Mouse (Mus musculus) limb, embryonic 11.5 days (tissue): ENCODE results near the gene Tnfrsf9. TPM values are rescaled to one million over a fixed set of nuclear protein-coding genes. Genes with fewer than 3 reads are reported as not detected.

Experiments
- ATAC-seq: fragments of 200-750 bp; cut with Nextera tagmentation; 2 replicates; pipeline ENCODE4 v1.8.0; 2017; ENCODE audit warnings: low read depth; ENCODE audit not compliant: insufficient number of reproducible peaks, low FRiP score, low TSS enrichment
- DNase-seq: peaks from one replicate; pipeline ENCODE4 v3.0.0-alpha.2; 2015; ENCODE audit warnings: low spot score
- H3K27ac ChIP-seq: fragments of 300-500 bp; sonication (generic); replicated peaks from 2 replicates; pipeline ENCODE4 v1.5.1; 2014; ENCODE audit warnings: low read depth, mild to moderate bottlenecking, low read length
- H3K27me3 ChIP-seq: fragments of 300-500 bp; sonication (generic); 2 replicates; pipeline ENCODE4 v1.6.1; 2014; ENCODE audit warnings: mild to moderate bottlenecking, low read length, mixed read lengths; ENCODE audit not compliant: control insufficient read depth, insufficient read depth
- H3K36me3 ChIP-seq: fragments of 300-500 bp; sonication (generic); 2 replicates; pipeline ENCODE4 v1.6.1; 2014; ENCODE audit warnings: mild to moderate bottlenecking, low read length, moderate library complexity, mixed read lengths; ENCODE audit not compliant: control insufficient read depth, insufficient read depth
- H3K4me1 ChIP-seq: fragments of 300-500 bp; sonication (generic); 2 replicates; pipeline ENCODE4 v1.6.1; 2014; ENCODE audit warnings: low read length, mixed read lengths; ENCODE audit not compliant: control insufficient read depth, insufficient read depth
- H3K4me2 ChIP-seq: fragments of 300-500 bp; sonication (generic); 2 replicates; pipeline ENCODE4 v1.6.1; 2014; ENCODE audit warnings: low read depth, mild to moderate bottlenecking, moderate library complexity; ENCODE audit not compliant: severe bottlenecking
- H3K4me3 ChIP-seq: fragments of 300-500 bp; sonication (generic); 2 replicates; pipeline ENCODE4 v1.5.1; 2014; ENCODE audit warnings: low read depth, low read length
- H3K9ac ChIP-seq: fragments of 300-500 bp; sonication (generic); 2 replicates; pipeline ENCODE4 v1.6.1; 2014; ENCODE audit warnings: mild to moderate bottlenecking, low read length
- H3K9me3 ChIP-seq: fragments of 300-500 bp; sonication (generic); 2 replicates; pipeline ENCODE4 v1.6.1; 2016; ENCODE audit warnings: low read length; ENCODE audit not compliant: control insufficient read depth
- WGBS: fragments of 180-500 bp; shearing (Covaris S2); extraction: QIAGEN DNeasy Blood & Tissue Kit; methylation state at CpG from one replicate; pipeline ENCODE4 v1.1.7; 2014; 5-methylcytosine and 5-hydroxymethylcytosine counted together
- polyA plus RNA-seq: library from polyadenylated mRNA; unstranded; fragments of >200 nt; fragmentation: Nextera tagmentation; extraction: Ambion mirVana; gene quantifications from 2 replicates; pipeline ENCODE4 v1.2.1, GENCODE M21; 2014

The Tnfrsf9 gene
- polyA plus RNA-seq, 1 experiment from 2014 or later, result 0.69 TPM

DNA sequence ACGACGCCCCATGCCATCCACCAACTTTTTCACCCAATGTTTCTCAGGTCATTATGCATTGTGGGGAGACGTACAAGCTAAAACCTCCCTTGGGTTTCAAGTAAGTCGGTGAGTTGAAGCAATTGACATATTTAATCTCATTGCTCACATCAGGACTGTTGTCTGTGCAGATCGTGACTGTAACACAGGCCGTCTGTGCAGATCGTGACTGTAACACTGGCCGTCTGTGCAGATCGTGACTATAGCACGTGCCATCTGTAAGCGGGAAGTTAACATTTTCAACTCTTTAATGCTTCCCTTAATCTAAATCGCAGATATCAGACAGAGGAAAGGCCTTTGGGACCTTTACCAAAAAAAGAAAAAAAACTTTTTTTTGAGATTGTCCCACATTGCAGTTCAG, 619 bp upstream of the Tnfrsf9 start:
- H3K4me3 ChIP-seq, result peak overlapping the region; percentile 65
- H3K4me1 ChIP-seq, result peaks cover 9% of the 10 kb centered on the region; the same call in 1 of the 2 replicates
- peak overlapping the region; percentile 65 for H3K27ac ChIP-seq
- H3K9ac ChIP-seq, result peak overlapping the region; percentile 70
- H3K4me2 ChIP-seq, result peak overlapping the region; percentile 77
- no peaks in the 10 kb centered on the region for H3K36me3 ChIP-seq
- no peak for DNase-seq
- no peaks in the 10 kb centered on the region for H3K27me3 ChIP-seq
- WGBS, result 25% methylated on average over 12 of the region's 12 CpGs
- no peak for ATAC-seq
- no peaks in the 10 kb centered on the region for H3K9me3 ChIP-seq

DNA sequence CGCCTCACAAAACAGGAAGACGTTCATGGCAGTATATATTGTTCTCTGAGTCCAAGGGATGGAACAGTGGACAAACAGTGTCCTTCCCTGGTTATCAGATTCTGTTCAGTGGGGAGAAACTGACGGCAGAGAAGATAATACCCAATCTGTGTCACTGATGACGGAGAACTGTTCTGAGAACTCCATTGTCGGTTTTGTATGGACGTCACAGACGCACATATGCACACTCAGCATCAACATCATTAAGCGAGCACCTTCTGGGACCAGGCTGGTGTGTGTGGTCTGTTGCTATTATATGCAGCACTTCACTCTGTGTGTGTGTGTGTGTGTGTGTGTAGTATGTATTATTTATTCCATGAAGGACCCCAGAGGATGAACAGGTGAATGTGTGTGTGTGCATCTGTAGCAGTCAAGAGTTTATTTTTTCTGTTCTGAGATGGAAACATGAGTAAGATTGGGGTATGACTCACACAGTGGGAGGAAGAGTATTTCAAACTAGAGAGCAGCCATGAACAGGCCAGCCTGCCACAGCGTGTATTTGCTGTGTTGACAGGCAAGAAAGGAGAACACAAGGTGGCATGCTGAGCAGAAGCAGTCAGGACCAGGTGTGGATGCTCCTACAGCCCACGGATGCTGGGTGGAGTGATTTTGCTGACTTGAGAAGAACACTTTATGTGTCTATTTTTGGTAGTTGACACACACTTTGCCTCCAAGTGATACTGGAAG, 982 bp downstream of the Tnfrsf9 start:
- no peak for DNase-seq

DNA sequence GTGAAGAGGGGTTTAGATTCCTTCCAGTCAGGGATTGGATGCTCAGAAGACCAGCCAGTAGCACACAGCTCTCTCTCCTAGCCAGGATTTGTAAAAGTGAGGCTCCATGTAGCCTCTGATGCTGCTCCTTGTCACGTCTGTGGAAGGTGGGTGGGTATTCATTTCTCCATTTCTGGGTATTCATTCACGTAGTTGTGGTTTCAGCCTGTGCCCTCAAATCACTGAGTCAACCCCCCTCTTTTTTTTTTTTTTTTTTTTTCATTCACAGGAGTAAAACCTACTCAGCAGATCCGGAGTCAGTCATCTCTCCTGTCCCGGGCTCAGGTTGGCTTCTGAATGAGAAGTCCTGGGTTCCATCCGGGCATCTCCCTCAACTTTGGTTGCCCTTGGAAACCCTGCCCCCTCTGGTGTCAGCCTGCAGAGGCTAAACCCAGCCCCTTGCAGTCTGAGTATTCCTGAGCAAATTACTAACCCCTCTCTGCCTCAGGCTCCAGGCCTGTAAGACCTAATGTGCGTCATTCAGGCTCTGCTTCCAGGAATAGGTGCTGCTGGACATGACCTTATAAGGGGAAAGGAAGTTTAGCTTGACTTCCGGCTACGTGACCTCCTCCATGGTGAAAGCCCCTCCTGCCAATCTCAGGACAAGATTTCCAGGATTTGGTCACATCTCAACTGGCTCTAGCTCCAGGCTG, 3.1 kb downstream of the Tnfrsf9 start:
- no peak for DNase-seq
- H3K9me3 ChIP-seq, result no peaks in the 10 kb centered on the region
- H3K27me3 ChIP-seq, result no peaks in the 10 kb centered on the region
- no peak overlapping the region for H3K4me2 ChIP-seq
- H3K27ac ChIP-seq, result no peak overlapping the region
- no peak for ATAC-seq
- H3K36me3 ChIP-seq, result no peaks in the 10 kb centered on the region
- WGBS, result 76% methylated on average over 8 of the region's 8 CpGs
- H3K9ac ChIP-seq, result no peak overlapping the region
- H3K4me1 ChIP-seq, result peaks cover 9% of the 10 kb centered on the region; the same call in 1 of the 2 replicates
- no peak overlapping the region for H3K4me3 ChIP-seq

More for the DNA sequence above, 982 bp downstream of the Tnfrsf9 start:
- peak overlapping the region; percentile 65; the same call in 1 of the 2 replicates for H3K4me3 ChIP-seq
- H3K4me1 ChIP-seq, result peaks cover 9% of the 10 kb centered on the region; the same call in 1 of the 2 replicates
- no peak for ATAC-seq
- no peak overlapping the region for H3K27ac ChIP-seq
- peak overlapping the region; percentile 77 for H3K4me2 ChIP-seq
- no peaks in the 10 kb centered on the region for H3K36me3 ChIP-seq
- peak overlapping the region; percentile 80 for H3K9ac ChIP-seq
- H3K9me3 ChIP-seq, result no peaks in the 10 kb centered on the region
- 69% methylated on average over 10 of the region's 10 CpGs for WGBS
- H3K27me3 ChIP-seq, result no peaks in the 10 kb centered on the region

DNA sequence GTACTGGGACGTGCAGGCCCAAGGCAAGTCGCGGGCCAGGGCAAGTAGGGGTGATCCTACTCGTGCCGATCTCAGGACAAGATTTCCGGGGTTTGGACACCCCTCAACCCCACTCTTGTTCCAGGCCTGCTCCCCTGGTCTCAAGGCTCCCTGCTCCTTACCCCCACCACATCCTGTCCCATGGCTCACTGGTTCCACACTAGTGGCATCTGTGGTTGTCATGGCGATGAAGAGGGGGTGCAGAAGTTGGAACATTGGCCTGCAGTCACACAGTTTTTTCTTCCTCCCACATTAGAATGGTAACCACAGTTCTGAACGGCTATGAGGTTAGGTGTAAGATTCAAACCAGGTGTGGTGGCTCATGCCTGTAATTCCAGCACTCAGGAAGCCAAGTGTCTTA, 6.8 kb downstream of the Tnfrsf9 start:
- Histone ChIP-seq H3K36me3 (no peaks in the 10 kb centered on the region), H3K9me3 (no peaks in the 10 kb centered on the region), H3K4me3 (no peak overlapping the region), H3K4me2 (no peak overlapping the region), H3K9ac (no peak overlapping the region), H3K27me3 (no peaks in the 10 kb centered on the region), H3K27ac (no peak overlapping the region), H3K4me1 (no peaks in the 10 kb centered on the region)
- no peak for ATAC-seq
- 79% methylated on average over 8 of the region's 8 CpGs for WGBS
- no peak for DNase-seq

DNA sequence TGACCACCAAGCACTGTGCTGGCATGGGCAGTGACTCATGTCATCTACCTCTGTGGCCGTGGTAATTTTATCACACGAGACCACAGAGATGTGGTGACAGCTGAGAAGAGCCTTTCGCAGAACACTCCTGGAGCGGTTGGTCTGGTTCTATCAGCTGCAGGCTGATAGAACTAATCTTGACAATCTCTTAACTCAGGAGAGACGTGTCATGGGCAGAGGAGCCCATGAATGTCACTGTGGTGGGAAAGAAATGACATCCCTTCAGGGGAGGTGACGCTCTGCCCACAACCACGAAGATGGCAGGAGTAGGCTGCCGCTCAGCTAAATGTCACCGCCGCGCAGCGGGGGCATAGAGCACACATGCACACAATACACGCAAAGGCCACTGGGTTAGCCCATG, 9.9 kb downstream of the Tnfrsf9 start:
- 86% methylated on average over 13 of the region's 13 CpGs for WGBS
- ATAC-seq, result no peak
- H3K4me3 ChIP-seq, result no peak overlapping the region

DNA sequence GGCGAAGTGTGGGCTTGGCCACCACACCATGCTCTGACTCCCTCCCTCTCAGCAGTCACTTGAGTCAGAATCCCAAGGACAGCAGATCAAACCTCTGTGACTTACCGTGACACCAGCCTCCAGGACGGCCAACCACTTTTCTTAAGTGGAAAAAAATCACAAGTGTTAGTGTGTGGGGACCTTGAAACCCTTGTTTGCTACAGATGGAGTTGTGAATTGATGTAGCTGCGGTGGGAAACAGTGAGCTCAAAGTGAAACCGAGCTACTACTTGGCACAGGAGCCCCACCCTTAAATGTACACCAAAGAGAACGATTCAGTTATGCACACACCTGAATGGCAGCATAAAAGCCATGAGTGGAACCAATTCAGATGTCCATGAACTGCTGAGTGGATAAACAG, 10.6 kb downstream of the Tnfrsf9 start:
- Histone ChIP-seq H3K36me3 (no peaks in the 10 kb centered on the region), H3K4me2 (no peak overlapping the region), H3K4me1 (no peaks in the 10 kb centered on the region), H3K27ac (no peak overlapping the region), H3K27me3 (no peaks in the 10 kb centered on the region), H3K9ac (no peak overlapping the region), H3K9me3 (no peaks in the 10 kb centered on the region), H3K4me3 (no peak overlapping the region)
- DNase-seq (no peak), ATAC-seq (no peak)
- 84% methylated on average over 6 of the region's 6 CpGs for WGBS

More for the DNA sequence above, 9.9 kb downstream of the Tnfrsf9 start:
- Histone ChIP-seq H3K36me3 (no peaks in the 10 kb centered on the region), H3K4me2 (no peak overlapping the region), H3K9me3 (no peaks in the 10 kb centered on the region), H3K27me3 (no peaks in the 10 kb centered on the region), H3K27ac (no peak overlapping the region), H3K4me1 (no peaks in the 10 kb centered on the region), H3K9ac (no peak overlapping the region)
- no peak for DNase-seq

DNA sequence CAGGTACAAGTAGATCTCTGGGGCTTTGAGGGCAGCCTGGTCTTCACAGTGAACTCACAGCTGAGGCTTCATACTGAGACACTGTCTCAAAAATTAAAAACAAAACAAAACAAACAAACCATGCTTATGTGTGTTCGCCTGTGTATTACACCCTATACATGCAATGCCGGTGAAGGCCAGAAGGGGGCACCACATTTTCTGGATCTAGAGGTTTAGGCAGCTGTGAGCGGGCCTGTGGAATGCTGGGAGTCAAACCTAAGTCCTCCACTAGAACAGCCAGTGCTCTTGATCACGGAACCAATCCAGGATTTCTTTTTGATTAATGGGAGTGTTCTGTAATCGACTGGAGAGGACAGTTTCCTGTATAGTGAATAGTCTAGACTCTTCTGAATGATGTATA, 11.6 kb downstream of the Tnfrsf9 start:
- H3K9ac ChIP-seq, result no peak overlapping the region
- ATAC-seq, result no peak
- no peaks in the 10 kb centered on the region for H3K27me3 ChIP-seq
- no peaks in the 10 kb centered on the region for H3K4me1 ChIP-seq
- H3K9me3 ChIP-seq, result no peaks in the 10 kb centered on the region
- no peak overlapping the region for H3K27ac ChIP-seq
- no peaks in the 10 kb centered on the region for H3K36me3 ChIP-seq
- no peak overlapping the region for H3K4me2 ChIP-seq
- no peak overlapping the region for H3K4me3 ChIP-seq
- WGBS, result 56% methylated on average over 5 of the region's 5 CpGs
- peak; percentile 58 for DNase-seq

DNA sequence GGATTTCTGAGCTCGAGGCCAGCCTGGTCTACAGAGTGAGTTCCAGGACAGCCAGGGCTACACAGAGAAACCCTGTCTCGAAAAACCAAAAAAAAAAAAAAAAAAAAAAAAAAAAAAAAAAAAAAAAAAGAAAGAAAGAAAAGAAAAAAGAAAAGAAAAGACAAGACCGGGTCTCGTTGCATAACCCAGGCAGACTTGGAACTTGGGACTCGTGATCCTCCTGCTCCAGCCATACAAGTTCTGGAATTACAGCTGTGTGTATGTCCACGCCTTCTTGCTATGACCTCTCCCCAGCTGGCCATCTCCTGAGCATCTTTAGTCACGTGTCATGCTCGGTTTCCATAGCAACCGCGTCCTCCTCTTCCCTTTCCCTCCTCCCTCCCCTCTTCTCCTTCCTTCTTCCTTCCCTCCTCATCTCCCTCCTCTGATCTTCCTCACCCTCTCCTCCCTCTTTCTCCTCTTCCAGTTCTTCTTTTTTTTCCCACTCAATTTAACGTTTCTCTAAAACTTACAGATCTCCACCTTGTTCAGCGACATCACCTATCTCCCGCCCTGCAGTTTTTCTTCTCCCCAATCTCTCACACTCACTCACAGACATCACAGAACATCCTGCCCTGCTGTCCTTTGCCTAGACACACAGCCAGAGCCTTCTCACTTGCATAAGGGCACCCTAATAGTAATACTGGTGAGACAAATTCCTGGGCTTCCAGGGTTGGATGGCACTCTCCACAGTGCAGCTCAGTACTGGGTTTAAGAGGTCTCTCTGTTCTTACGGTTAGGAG, 12.8 kb downstream of the Tnfrsf9 start:
- H3K27me3 ChIP-seq, result no peaks in the 10 kb centered on the region
- 49% methylated on average over 13 of the region's 14 CpGs for WGBS
- no peak for ATAC-seq
- no peak overlapping the region for H3K4me3 ChIP-seq
- no peaks in the 10 kb centered on the region for H3K36me3 ChIP-seq
- H3K9me3 ChIP-seq, result no peaks in the 10 kb centered on the region
- no peak overlapping the region for H3K27ac ChIP-seq
- H3K9ac ChIP-seq, result no peak overlapping the region
- no peaks in the 10 kb centered on the region for H3K4me1 ChIP-seq
- DNase-seq, result no peak
- H3K4me2 ChIP-seq, result no peak overlapping the region
